Mouse (Mus musculus) ES-E14 (cell line): ENCODE results near the gene Sfrp2. TPM values are rescaled to one million over a fixed set of nuclear protein-coding genes. Genes with fewer than 3 reads are reported as not detected.

Experiments
- DNase-seq: peaks from one replicate; pipeline ENCODE4 v3.0.0-alpha.2; 2013; ENCODE audit warnings: low read depth, low spot score
- H3K27ac ChIP-seq: 2 replicates; pipeline ENCODE4 v1.5.1; 2012; ENCODE audit warnings: low read depth, mild to moderate bottlenecking, low read length, moderate library complexity, mixed read lengths; ENCODE audit not compliant: poor library complexity, insufficient read depth, severe bottlenecking
- H3K36me3 ChIP-seq: 2 replicates; pipeline ENCODE4 v1.6.1; 2012; ENCODE audit warnings: mild to moderate bottlenecking, low read length, moderate library complexity, mixed read lengths; ENCODE audit not compliant: control insufficient read depth, poor library complexity, insufficient read depth, severe bottlenecking
- H3K4me1 ChIP-seq, 2 experiments: fragments of 150-350 bp in 1 of 2; sonication (generic) in 1 of 2; 2 replicates each; pipeline ENCODE4 v1.6.1; 2012; ENCODE audit warnings: low read length in 2 of 2, mild to moderate bottlenecking in 1 of 2, mixed read lengths in 1 of 2; ENCODE audit not compliant: control insufficient read depth in 2 of 2, insufficient read depth in 2 of 2, poor library complexity in 1 of 2
- H3K4me3 ChIP-seq, 2 experiments: fragments of 150-350 bp in 1 of 2; sonication (generic) in 1 of 2; 2 replicates each; pipeline ENCODE4 v1.5.1; 2012; ENCODE audit warnings: low read length in 2 of 2, low read depth in 1 of 2, mild to moderate bottlenecking in 1 of 2, mixed read lengths in 1 of 2; ENCODE audit not compliant: insufficient read depth in 1 of 2, poor library complexity in 1 of 2, severe bottlenecking in 1 of 2
- H3K9ac ChIP-seq: 2 replicates; pipeline ENCODE4 v1.6.1; 2012; ENCODE audit warnings: low read depth, mild to moderate bottlenecking, low read length, mixed read lengths; ENCODE audit not compliant: poor library complexity, insufficient read depth, severe bottlenecking
- H3K9me3 ChIP-seq: fragments of 150-350 bp; sonication (generic); 2 replicates; pipeline ENCODE4 v1.6.1; 2012; ENCODE audit warnings: low read depth, mild to moderate bottlenecking, low read length; ENCODE audit not compliant: control insufficient read depth, insufficient read depth
- CHD2 ChIP-seq: IDR thresholded peaks from 2 replicates; pipeline ENCODE4 v1.6.1; 2014; ENCODE audit warnings: mild to moderate bottlenecking, low read depth, low read length, inconsistent platforms
- HCFC1 ChIP-seq: IDR thresholded peaks from 2 replicates; pipeline ENCODE4 v1.6.1; 2012; ENCODE audit warnings: low read length, inconsistent platforms, borderline replicate concordance; ENCODE audit not compliant: insufficient read depth
- MAFK ChIP-seq: IDR thresholded peaks from 2 replicates; pipeline ENCODE4 v1.6.1; 2014; ENCODE audit warnings: mild to moderate bottlenecking, low read depth, low read length, inconsistent platforms; ENCODE audit not compliant: insufficient read depth
- ZC3H11A ChIP-seq: IDR thresholded peaks from 2 replicates; pipeline ENCODE4 v1.6.1; 2012; ENCODE audit warnings: low read depth, mild to moderate bottlenecking, inconsistent platforms, low read length, borderline replicate concordance
- ZNF384 ChIP-seq: IDR thresholded peaks from 2 replicates; pipeline ENCODE4 v1.6.1; 2012; ENCODE audit warnings: low read depth, low read length, inconsistent platforms
- in situ Hi-C, 2 experiments: fragments of 600-800 bp; cut with MboI; formaldehyde crosslinking; loops; one replicate each; pipeline ENCODE4 v1.15.1; 2025; ENCODE audit warnings: low sequenced_read_pairs in 2 of 2, inconsistent platforms in 1 of 2; ENCODE audit not compliant: unreplicated experiment in 2 of 2
- total RNA-seq: library from RNA; depleted of rRNA; stranded (reverse); fragments of 300-350 nt; gene quantifications from 2 replicates; pipeline ENCODE4 v1.2.3, GENCODE M21; 2012

The Sfrp2 gene
- total RNA-seq, 1 experiment, result 29.5 TPM

GRCm38 (mm10) chr3:83728675-83729390 is 37.3 kb upstream of the Sfrp2 start:
- no peak for DNase-seq
- Histone ChIP-seq H3K27ac (no peak overlapping the region), H3K4me1 (no peaks in the 10 kb centered on the region), H3K9me3 (no peaks in the 10 kb centered on the region), H3K4me3 (no peak overlapping the region), H3K36me3 (no peaks in the 10 kb centered on the region), H3K9ac (no peak overlapping the region)
- TF ChIP-seq MAFK, result no peak
- TF ChIP-seq HCFC1, result no peak
- in situ Hi-C loops, result no loop called here

- no peak overlapping the region for H3K4me3 ChIP-seq
- H3K4me1 ChIP-seq, result no peaks in the 10 kb centered on the region
- H3K27ac ChIP-seq, result no peak overlapping the region
- no peaks in the 10 kb centered on the region for H3K36me3 ChIP-seq
- no peak overlapping the region for H3K9ac ChIP-seq
- H3K9me3 ChIP-seq, result no peaks in the 10 kb centered on the region
- no peak for DNase-seq
- no peak for TF ChIP-seq ZC3H11A
- in situ Hi-C loops, result no loop called here
These were observed 32.1 kb upstream of the Sfrp2 start for GRCm38 (mm10) chr3:83733985-83734384.

GRCm38 (mm10) chr3:83736980-83737379 is 29.1 kb upstream of the Sfrp2 start:
- no peaks in the 10 kb centered on the region for H3K4me1 ChIP-seq
- no peak overlapping the region for H3K4me3 ChIP-seq
- TF ChIP-seq ZNF384, result no peak
- no peak for TF ChIP-seq ZC3H11A
- TF ChIP-seq CHD2, result no peak
- TF ChIP-seq MAFK, result no peak
- no peak for TF ChIP-seq HCFC1
- no peaks in the 10 kb centered on the region for H3K9me3 ChIP-seq
- H3K9ac ChIP-seq, result no peak overlapping the region
- H3K36me3 ChIP-seq, result no peaks in the 10 kb centered on the region
- no peak overlapping the region for H3K27ac ChIP-seq
- DNase-seq, result no peak
- in situ Hi-C loops, result no loop called here

GRCm38 (mm10) chr3:83740246-83740645 is 25.9 kb upstream of the Sfrp2 start:
- no peak overlapping the region for H3K9ac ChIP-seq
- H3K4me1 ChIP-seq, result no peaks in the 10 kb centered on the region
- no peak overlapping the region for H3K27ac ChIP-seq
- no peak for DNase-seq
- H3K36me3 ChIP-seq, result no peaks in the 10 kb centered on the region
- H3K4me3 ChIP-seq, result no peak overlapping the region
- in situ Hi-C loops, result no loop called here
- H3K9me3 ChIP-seq, result no peaks in the 10 kb centered on the region
- TF ChIP-seq ZNF384 (no peak), CHD2 (no peak), HCFC1 (no peak), ZC3H11A (no peak), MAFK (no peak)

GRCm38 (mm10) chr3:83747276-83747675 is 18.8 kb upstream of the Sfrp2 start:
- TF ChIP-seq CHD2, result no peak
- TF ChIP-seq ZC3H11A, result no peak
- TF ChIP-seq ZNF384, result no peak
- no peak for TF ChIP-seq HCFC1
- TF ChIP-seq MAFK, result no peak
- H3K9ac ChIP-seq, result no peak overlapping the region
- H3K36me3 ChIP-seq, result no peaks in the 10 kb centered on the region
- in situ Hi-C loops, result no loop called here
- H3K9me3 ChIP-seq, result no peaks in the 10 kb centered on the region
- DNase-seq, result no peak
- no peaks in the 10 kb centered on the region for H3K4me1 ChIP-seq
- H3K27ac ChIP-seq, result no peak overlapping the region
- no peak overlapping the region for H3K4me3 ChIP-seq
